Mouse (Mus musculus) adipocyte (in vitro differentiated cells): Measurements from ENCODE around the gene Sema3c.

ENCODE experiments used
- DNase-seq: peaks from one replicate; pipeline ENCODE4 v3.0.0-alpha.2; 2016; ENCODE audit warnings: low spot score

Sema3c gene

GRCm38 (mm10) chr5:17647643-17648226 is 73.7 kb downstream of the Sema3c start:
- DNase-seq = no peak

- no peak for DNase-seq
These were observed 74.9 kb downstream of the Sema3c start for GRCm38 (mm10) chr5:17648865-17649542.

- no peak for DNase-seq
These were observed 87.1 kb downstream of the Sema3c start for GRCm38 (mm10) chr5:17661223-17661622.

- peak; percentile 76 for DNase-seq
These were observed 97.3 kb downstream of the Sema3c start for GRCm38 (mm10) chr5:17671356-17671755.

GRCm38 (mm10) chr5:17680862-17681261 is 106.8 kb downstream of the Sema3c start:
- no peak for DNase-seq

GRCm38 (mm10) chr5:17689121-17689520 is 115.0 kb downstream of the Sema3c start:
- peak; percentile 60 for DNase-seq

GRCm38 (mm10) chr5:17689604-17690003 is 115.5 kb downstream of the Sema3c start:
- peak; percentile 69 for DNase-seq

- no peak for DNase-seq
These were observed 121.3 kb downstream of the Sema3c start for GRCm38 (mm10) chr5:17695366-17695765.

GRCm38 (mm10) chr5:17698905-17699304 is 124.8 kb downstream of the Sema3c start:
- DNase-seq = no peak

GRCm38 (mm10) chr5:17704160-17704559 is 130.1 kb downstream of the Sema3c start:
- DNase-seq = no peak

- no peak for DNase-seq
These were observed 133.0 kb downstream of the Sema3c start for GRCm38 (mm10) chr5:17707086-17707485.

- no peak for DNase-seq
These were observed 138.3 kb downstream of the Sema3c start for GRCm38 (mm10) chr5:17712374-17712773.

- DNase-seq = no peak
These were observed 141.1 kb downstream of the Sema3c start for GRCm38 (mm10) chr5:17715206-17715605.

- DNase-seq = no peak
These were observed 145.9 kb downstream of the Sema3c start for GRCm38 (mm10) chr5:17720011-17720410.

- no peak for DNase-seq
These were observed 149.9 kb downstream of the Sema3c start for GRCm38 (mm10) chr5:17724031-17724430.

- DNase-seq = no peak
These were observed 154.0 kb downstream of the Sema3c start for GRCm38 (mm10) chr5:17728047-17728446.

GRCm38 (mm10) chr5:17739805-17740204 is 165.7 kb downstream of the Sema3c start:
- no peak for DNase-seq

- DNase-seq = no peak
These were observed 172.4 kb downstream of the Sema3c start for GRCm38 (mm10) chr5:17746520-17746919.

- DNase-seq = no peak
These were observed 173.1 kb downstream of the Sema3c start for GRCm38 (mm10) chr5:17747143-17747542.

GRCm38 (mm10) chr5:17748293-17748692 is 174.2 kb downstream of the Sema3c start:
- DNase-seq = no peak

- no peak for DNase-seq
These were observed 179.5 kb downstream of the Sema3c start for GRCm38 (mm10) chr5:17753471-17754005.

- DNase-seq = peak; percentile 81
These were observed 192.1 kb downstream of the Sema3c start for GRCm38 (mm10) chr5:17766006-17766677.

- no peak for DNase-seq
These were observed 196.2 kb downstream of the Sema3c start for GRCm38 (mm10) chr5:17770328-17770727.
